Mouse (Mus musculus): ENCODE data around the gene Foxp1. TPM values are rescaled to one million over a fixed set of nuclear protein-coding genes. Genes with fewer than 3 reads are reported as not detected.
A peak's percentile ranks its signal among the peaks of the same experiment; 100 is the strongest.

The Foxp1 gene
- polyA plus RNA-seq, 1 experiment, result 93.7 TPM

- no peaks in the 10 kb centered on the region for H3K4me1 ChIP-seq (ENCODE audit: control insufficient read depth, insufficient read depth, low read length)
- H3K4me3 ChIP-seq (replicated peaks; ENCODE audit: control insufficient read depth, low read depth, low read length), result no peak overlapping the region
- H3K27ac ChIP-seq (ENCODE audit: control insufficient read depth, insufficient read depth, low read depth, low read length, poor library complexity), result no peak overlapping the region
- WGBS, result 36% methylated on average over 8 of the region's 8 CpGs
- TF ChIP-seq POLR2A (IDR thresholded peaks at IDR 0.05; ENCODE audit: borderline replicate concordance, control insufficient read depth, low read depth, low read length), result no peak
- peak; percentile 27; the same call in 1 of the 2 replicates for TF ChIP-seq CTCF (IDR thresholded peaks at IDR 0.05; ENCODE audit: control insufficient read depth, insufficient read depth, low read length)
These were observed 2.8 kb upstream of the Foxp1 start for GRCm38 (mm10) chr6:99525351-99525750.

- Histone ChIP-seq H3K4me3 (replicated peaks; ENCODE audit: control insufficient read depth, low read depth, low read length) (peak overlapping the region; percentile 91), H3K4me1 (ENCODE audit: control insufficient read depth, insufficient read depth, low read length) (no peaks in the 10 kb centered on the region), H3K27ac (ENCODE audit: control insufficient read depth, insufficient read depth, low read depth, low read length, poor library complexity) (peak overlapping the region; percentile 90; the same call in 1 of the 2 replicates)
- TF ChIP-seq POLR2A (IDR thresholded peaks at IDR 0.05; ENCODE audit: borderline replicate concordance, control insufficient read depth, low read depth, low read length), result no peak
- TF ChIP-seq CTCF (IDR thresholded peaks at IDR 0.05; ENCODE audit: control insufficient read depth, insufficient read depth, low read length), result no peak
- WGBS, result 31% methylated on average over 10 of the region's 10 CpGs
These were observed 1.3 kb upstream of the Foxp1 start for GRCm38 (mm10) chr6:99523679-99524370.

GRCm38 (mm10) chr6:99523109-99523632 is 650 bp upstream of the Foxp1 start:
- Histone ChIP-seq H3K4me3 (replicated peaks; ENCODE audit: control insufficient read depth, low read depth, low read length) (peak overlapping the region; percentile 91), H3K4me1 (ENCODE audit: control insufficient read depth, insufficient read depth, low read length) (no peaks in the 10 kb centered on the region), H3K27ac (ENCODE audit: control insufficient read depth, insufficient read depth, low read depth, low read length, poor library complexity) (peak overlapping the region; percentile 90)
- no peak for TF ChIP-seq CTCF (IDR thresholded peaks at IDR 0.05; ENCODE audit: control insufficient read depth, insufficient read depth, low read length)
- TF ChIP-seq POLR2A (IDR thresholded peaks at IDR 0.05; ENCODE audit: borderline replicate concordance, control insufficient read depth, low read depth, low read length), result no peak
- WGBS, result under 1% methylated on average over 21 of the region's 22 CpGs

- H3K4me3 ChIP-seq (replicated peaks; ENCODE audit: control insufficient read depth, low read depth, low read length), result peak overlapping the region; percentile 91
- H3K27ac ChIP-seq (ENCODE audit: control insufficient read depth, insufficient read depth, low read depth, low read length, poor library complexity), result peak overlapping the region; percentile 74
- under 1% methylated on average over 64 of the region's 64 CpGs for WGBS
- TF ChIP-seq CTCF (IDR thresholded peaks at IDR 0.05; ENCODE audit: control insufficient read depth, insufficient read depth, low read length) (no peak), POLR2A (IDR thresholded peaks at IDR 0.05; ENCODE audit: borderline replicate concordance, control insufficient read depth, low read depth, low read length) (peak; percentile 13; the same call in 1 of the 2 replicates)
- no peaks in the 10 kb centered on the region for H3K4me1 ChIP-seq (ENCODE audit: control insufficient read depth, insufficient read depth, low read length)
These were observed 721 bp downstream of the Foxp1 start for GRCm38 (mm10) chr6:99521641-99522358.

- TF ChIP-seq POLR2A (IDR thresholded peaks at IDR 0.05; ENCODE audit: borderline replicate concordance, control insufficient read depth, low read depth, low read length), result no peak
- TF ChIP-seq CTCF (IDR thresholded peaks at IDR 0.05; ENCODE audit: control insufficient read depth, insufficient read depth, low read length), result no peak
These were observed 1.4 kb downstream of the Foxp1 start for GRCm38 (mm10) chr6:99521038-99521640.

GRCm38 (mm10) chr6:99520676-99521037 is 1.9 kb downstream of the Foxp1 start:
- Histone ChIP-seq H3K27ac (ENCODE audit: control insufficient read depth, insufficient read depth, low read depth, low read length, poor library complexity) (peak overlapping the region; percentile 47; the same call in 1 of the 2 replicates), H3K4me3 (replicated peaks; ENCODE audit: control insufficient read depth, low read depth, low read length) (peak overlapping the region; percentile 91), H3K4me1 (ENCODE audit: control insufficient read depth, insufficient read depth, low read length) (no peaks in the 10 kb centered on the region)
- WGBS, result under 1% methylated on average over 27 of the region's 27 CpGs
- TF ChIP-seq POLR2A (IDR thresholded peaks at IDR 0.05; ENCODE audit: borderline replicate concordance, control insufficient read depth, low read depth, low read length) (no peak), CTCF (IDR thresholded peaks at IDR 0.05; ENCODE audit: control insufficient read depth, insufficient read depth, low read length) (no peak)

More at GRCm38 (mm10) chr6:99521038-99521640, 1.4 kb downstream of the Foxp1 start:
- WGBS, result 0% methylated on average over 51 of the region's 54 CpGs
- Histone ChIP-seq H3K27ac (ENCODE audit: control insufficient read depth, insufficient read depth, low read depth, low read length, poor library complexity) (peak overlapping the region; percentile 74), H3K4me3 (replicated peaks; ENCODE audit: control insufficient read depth, low read depth, low read length) (peak overlapping the region; percentile 91), H3K4me1 (ENCODE audit: control insufficient read depth, insufficient read depth, low read length) (no peaks in the 10 kb centered on the region)

- H3K4me1 ChIP-seq (ENCODE audit: control insufficient read depth, insufficient read depth, low read length), result no peaks in the 10 kb centered on the region
- WGBS, result 3% methylated on average over 38 of the region's 38 CpGs
- H3K27ac ChIP-seq (ENCODE audit: control insufficient read depth, insufficient read depth, low read depth, low read length, poor library complexity), result peak overlapping the region; percentile 47
- TF ChIP-seq CTCF (IDR thresholded peaks at IDR 0.05; ENCODE audit: control insufficient read depth, insufficient read depth, low read length), result no peak
- TF ChIP-seq POLR2A (IDR thresholded peaks at IDR 0.05; ENCODE audit: borderline replicate concordance, control insufficient read depth, low read depth, low read length), result no peak
- peak overlapping the region; percentile 63 for H3K4me3 ChIP-seq (replicated peaks; ENCODE audit: control insufficient read depth, low read depth, low read length)
These were observed 2.5 kb downstream of the Foxp1 start for GRCm38 (mm10) chr6:99519806-99520675.

Measured in bone marrow, adult 2 months (tissue).